Mouse (Mus musculus): ENCODE measurements at regions not wholly inside any gene's neighbourhood (a gene's known extent, or its start where the extent isn't known, plus 50 kb on each side); places are given as distances from the start of the nearest gene placed in this dataset.

- no peak for DNase-seq (ENCODE audit: extremely low spot score in 1 of 2, low spot score in 1 of 2)
Observed at GRCm38 (mm10) chr10:102712263-102712662, 200.2 kb downstream of the Rassf9 start.

GRCm38 (mm10) chr10:102705848-102706247, 193.8 kb downstream of the Rassf9 start:
- DNase-seq (ENCODE audit: extremely low spot score in 1 of 2, low spot score in 1 of 2) = no peak

DNA sequence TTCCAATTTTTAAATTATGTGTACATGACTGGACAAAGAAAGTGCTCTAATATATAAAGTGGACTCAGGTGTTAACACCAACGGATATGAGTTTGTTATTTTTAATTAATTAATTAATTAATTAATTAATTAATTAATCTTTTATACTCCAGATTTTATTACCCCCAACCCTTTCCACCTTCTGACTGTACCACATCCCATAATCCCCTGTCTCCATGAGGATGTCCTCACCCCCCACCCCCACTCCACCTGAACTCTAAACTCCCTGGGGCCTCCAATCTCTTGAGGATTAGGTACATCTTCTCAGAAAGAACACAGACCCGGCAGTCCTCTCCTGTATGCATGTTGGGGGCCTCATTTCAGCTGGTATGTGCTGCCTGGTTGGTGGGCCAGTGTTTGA, 182.8 kb downstream of the Rassf9 start:
- DNase-seq (ENCODE audit: extremely low spot score in 1 of 2, low spot score in 1 of 2) = no peak

DNA sequence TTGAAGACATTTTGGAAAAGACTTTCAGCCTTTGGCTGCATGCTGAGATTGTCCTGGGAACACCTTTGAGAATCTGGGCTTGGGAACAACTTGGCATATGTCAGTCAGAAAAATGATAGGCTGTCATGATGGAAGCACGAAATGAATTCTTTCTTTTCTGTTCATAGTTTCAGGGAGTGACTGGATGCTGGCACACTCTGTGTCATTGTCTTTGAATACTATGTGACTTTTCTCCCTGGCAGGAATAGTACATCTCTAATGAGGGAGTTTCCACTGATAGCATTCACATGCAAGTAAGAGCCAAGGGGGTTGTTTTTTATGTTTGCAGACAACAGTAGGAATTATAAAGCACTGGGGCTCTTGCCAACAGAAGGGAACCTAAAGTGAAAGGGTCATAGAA, 177.9 kb downstream of the Rassf9 start:
- no peak for DNase-seq (ENCODE audit: extremely low spot score in 1 of 2, low spot score in 1 of 2)

DNA sequence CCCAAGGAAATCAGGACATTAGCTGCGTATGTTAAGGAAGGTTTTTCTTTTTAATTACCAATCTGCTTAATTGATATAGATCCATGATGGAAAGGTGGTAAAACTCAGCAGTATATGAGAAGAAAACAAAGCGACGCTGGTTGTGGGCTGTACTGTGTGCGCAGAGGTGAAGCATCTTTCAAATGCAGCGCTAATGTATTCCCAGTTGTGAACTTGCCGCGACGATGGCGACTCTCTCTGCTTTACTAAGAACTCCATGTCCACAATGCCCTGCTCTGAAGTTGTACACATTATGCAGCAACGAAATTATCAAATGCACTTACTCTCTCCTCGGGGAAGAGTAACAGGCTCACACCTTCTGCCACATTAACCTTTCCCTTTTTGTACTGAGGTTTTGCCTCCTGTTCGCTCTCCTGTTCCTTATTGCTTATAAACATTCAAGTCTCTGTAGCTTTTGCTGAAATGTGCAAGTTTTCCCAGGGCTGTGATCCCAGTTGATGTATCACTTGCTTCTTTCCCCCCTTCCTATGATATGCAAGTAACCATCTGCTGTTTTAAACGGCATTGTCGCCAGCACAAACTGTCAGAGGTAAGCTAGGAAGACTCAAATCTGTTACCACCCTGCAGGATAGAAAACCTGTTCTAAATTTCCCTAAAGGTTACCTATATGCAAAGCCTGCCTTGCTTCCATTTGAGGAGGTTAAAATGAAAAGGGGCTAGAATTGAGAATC, 174.8 kb downstream of the Rassf9 start:
- no peak for DNase-seq (ENCODE audit: extremely low spot score in 1 of 2, low spot score in 1 of 2)

DNA sequence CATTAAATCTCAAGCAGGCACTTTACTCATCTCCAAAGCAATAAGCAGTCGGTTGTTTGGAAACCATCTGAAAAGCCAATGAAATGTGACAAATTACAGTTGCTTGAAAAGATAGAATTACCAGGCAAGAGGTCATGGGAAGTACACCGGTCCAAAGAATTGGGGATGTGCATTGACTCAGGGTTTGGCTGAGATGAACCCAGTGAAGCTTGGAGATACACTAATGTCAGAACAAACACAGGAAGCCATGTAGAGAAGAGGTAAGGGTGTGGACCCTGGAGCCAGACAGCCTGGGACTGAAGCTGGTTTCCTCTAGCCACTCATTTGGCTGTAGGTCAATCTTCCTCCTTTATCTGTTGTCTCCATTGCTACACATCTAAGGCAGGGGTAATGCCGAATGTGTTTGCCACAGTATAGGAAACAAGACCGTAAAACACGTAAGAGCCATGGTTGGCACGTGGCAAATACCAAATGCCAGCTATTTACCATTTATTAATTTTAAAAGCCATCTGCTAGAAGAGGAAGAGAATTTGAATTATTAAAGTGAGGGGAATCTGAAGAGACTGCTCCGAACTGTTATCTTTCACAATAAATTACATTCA, 173.9 kb downstream of the Rassf9 start:
- no peak for DNase-seq (ENCODE audit: extremely low spot score in 1 of 2, low spot score in 1 of 2)

DNA sequence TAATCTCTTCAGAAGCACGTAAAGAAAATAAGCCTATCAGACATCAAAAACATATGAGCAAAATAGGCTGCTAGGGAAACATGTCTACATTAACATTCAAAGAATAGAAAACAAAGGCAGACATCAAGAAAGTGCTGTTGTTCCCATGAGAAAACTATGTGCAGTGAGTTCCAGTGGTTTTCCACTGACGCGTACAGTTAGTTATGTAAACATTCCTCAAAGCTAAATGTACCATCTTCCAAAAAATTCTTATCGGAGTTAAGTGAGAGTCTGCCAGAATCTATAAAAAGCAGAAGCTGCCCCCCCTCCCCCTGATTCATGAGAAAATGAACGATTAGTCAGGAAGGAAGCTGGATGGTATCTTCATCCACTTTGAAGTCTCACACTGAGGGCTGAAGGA, 155.3 kb downstream of the Rassf9 start:
- DNase-seq (ENCODE audit: extremely low spot score in 1 of 2, low spot score in 1 of 2) = no peak

DNA sequence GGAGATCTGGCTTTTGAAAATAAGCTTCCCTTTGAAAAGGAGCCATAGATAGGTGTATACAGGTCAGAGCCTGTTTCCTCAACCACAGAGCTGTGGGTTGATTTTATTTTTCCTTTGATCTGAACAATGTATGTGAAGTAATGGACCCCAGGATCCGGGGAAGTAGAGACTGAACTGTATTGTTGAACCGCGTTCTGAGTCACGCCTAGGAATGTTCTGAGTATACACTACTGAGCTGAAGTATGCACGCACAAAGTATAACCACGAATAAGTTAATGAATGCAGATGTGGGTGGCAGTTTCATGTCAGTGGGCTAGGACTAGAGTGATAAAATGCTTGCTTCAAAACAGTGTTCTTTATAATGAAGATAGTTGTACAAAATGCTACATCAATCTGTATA, 147.7 kb downstream of the Rassf9 start:
- DNase-seq (ENCODE audit: extremely low spot score in 1 of 2, low spot score in 1 of 2) = no peak

- no peak for DNase-seq (ENCODE audit: extremely low spot score in 1 of 2, low spot score in 1 of 2)
Observed at GRCm38 (mm10) chr10:102636507-102636906, 124.5 kb downstream of the Rassf9 start.

- no peak for DNase-seq (ENCODE audit: extremely low spot score in 1 of 2, low spot score in 1 of 2)
Observed at GRCm38 (mm10) chr10:102633438-102633837, 121.4 kb downstream of the Rassf9 start.

GRCm38 (mm10) chr10:102628609-102629008, 116.6 kb downstream of the Rassf9 start:
- no peak for DNase-seq (ENCODE audit: extremely low spot score in 1 of 2, low spot score in 1 of 2)

- no peak for DNase-seq (ENCODE audit: extremely low spot score in 1 of 2, low spot score in 1 of 2)
Observed at GRCm38 (mm10) chr10:102623895-102624294, 111.9 kb downstream of the Rassf9 start.

- DNase-seq (ENCODE audit: extremely low spot score in 1 of 2, low spot score in 1 of 2) = no peak
Observed at GRCm38 (mm10) chr10:102622583-102623008, 110.6 kb downstream of the Rassf9 start.

DNA sequence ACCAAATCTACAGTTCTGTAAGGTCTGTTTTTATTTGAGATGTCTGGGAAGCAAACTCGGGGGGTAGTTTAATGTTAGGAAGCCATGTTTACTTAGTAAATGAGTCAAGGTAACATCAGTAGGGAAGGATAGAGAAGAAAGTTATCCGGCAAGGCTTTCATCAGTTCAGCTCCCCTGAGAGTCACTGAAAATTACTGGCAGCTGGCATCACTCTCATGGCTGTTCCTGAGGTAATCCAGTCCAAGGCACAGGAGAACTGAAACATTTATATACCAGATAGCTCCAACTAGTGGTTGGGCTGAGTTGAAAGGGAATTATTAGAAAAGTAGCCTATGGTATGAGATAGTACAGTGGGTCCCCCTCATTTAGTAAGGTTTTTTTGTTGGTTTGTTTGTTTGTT, 106.7 kb downstream of the Rassf9 start:
- DNase-seq (ENCODE audit: extremely low spot score in 1 of 2, low spot score in 1 of 2) = no peak

DNA sequence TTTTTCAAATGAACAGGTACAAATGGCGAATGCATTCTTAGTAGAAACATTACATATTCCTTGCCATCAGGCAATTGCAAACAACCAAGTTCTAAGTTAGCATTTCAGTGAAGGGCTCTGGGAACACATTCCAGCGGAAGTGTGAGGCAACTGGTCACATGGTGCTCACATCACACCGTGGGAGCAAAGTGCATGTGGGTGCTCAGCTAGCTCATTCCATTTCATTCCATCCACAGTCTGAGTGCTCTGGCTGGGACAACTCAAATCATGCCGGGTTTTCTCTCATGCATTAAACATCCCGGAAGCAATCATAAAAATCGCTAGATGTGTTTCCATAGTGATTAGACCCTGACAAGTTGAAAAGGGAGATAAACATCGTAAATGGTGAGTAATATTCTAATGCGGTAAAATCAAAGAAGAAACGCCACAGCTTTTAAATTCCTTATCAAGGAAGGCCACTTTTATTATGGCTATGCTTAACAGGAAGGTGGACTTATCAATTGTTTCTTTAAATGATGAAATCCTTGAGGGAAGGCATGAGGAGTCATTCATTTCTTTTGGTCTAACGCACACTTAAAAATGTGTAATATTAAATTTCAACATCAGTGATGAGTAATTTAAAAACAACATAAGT, 104.1 kb downstream of the Rassf9 start:
- no peak for DNase-seq (ENCODE audit: extremely low spot score in 1 of 2, low spot score in 1 of 2)

Measured in layer of hippocampus, postnatal 25 days (tissue).